Mouse (Mus musculus): ENCODE results near the gene 1700008O03Rik. TPM values are rescaled to one million over a fixed set of nuclear protein-coding genes. Genes with fewer than 3 reads are reported as not detected.

1700008O03Rik gene
- total RNA-seq, 2 experiments from 2014 or later = 3.1 to 3.4 TPM

- no peak for DNase-seq
Observed at GRCm38 (mm10) chr7:44375207-44375606, 10.4 kb downstream of the 1700008O03Rik start.

DNA sequence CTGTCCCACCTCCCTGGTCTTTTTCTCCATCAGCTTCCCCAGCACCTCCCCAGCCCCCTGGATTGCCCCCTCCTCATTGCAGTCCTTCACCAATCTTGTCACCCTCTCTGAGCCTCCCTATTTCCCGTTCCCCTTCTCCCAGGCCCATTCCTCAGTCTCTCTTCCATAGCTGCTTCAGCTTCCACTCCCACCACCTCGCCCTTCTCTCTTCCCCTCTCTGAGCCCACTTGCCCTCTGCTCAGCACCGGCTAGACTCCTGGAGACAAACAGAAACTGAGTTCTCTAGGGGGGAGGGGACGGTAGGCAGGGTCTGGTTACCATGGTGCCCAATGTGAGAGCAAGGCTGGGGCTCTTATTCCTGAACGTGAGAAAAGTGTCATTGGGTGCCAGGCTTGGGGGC lies 10.9 kb downstream of the 1700008O03Rik start:
- no peak for DNase-seq

DNA sequence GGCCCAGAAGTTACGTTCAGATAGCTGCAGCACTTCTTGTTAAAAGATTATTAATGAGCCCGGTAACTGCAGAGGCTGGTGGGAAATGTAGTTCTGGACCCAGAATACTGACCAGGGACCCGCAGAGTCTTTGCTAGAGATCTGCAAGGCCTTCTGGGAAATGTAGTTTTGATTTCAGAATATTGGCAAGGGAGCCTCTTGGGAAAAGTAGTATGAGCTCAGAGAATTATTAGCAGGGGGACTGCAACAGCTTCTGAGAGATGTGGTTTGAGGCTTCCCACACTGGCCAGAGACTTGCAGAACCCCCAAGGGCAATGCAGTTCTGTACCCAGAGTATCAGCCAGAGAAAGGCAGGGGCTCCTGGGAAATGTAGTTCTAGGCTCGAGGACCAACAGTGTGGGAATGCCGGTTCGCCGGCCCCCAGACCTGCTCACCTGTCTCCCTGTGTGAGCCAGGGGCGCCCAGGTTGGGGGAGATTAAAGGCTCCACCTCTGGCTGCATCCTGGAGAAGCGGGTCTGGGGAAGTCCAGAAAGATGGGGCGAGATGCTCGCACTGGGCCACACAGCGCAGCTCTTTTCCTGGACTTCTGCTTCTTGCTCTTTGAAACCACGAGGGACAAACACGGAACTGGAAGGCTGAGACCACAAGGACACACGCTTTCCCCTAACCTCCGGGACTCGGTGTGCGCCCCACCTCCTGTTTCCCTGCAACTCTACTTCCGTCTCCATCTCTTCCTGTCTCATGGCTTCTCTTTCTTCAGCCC lies 11.5 kb downstream of the 1700008O03Rik start:
- peak; percentile 85 to 86 for DNase-seq

DNA sequence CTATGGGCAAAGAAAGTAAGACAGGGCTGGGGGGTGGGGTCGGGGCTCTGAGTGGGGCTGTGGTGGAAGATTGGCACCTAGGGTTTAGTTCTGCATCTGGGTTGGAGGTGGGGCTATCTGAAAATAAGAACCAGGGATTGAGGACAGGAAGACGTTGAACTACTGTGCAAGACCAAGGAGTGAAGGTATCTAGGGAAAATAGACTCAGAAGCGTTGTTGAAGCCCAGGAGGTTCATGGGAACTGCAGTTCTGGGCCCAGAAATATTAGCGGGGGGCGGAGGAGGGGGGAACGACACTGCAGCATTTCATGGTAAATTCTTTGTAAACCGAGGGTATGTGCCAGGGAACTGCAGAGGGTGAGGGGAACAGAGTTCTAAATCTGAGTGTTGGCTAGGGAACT lies 12.2 kb downstream of the 1700008O03Rik start:
- no peak for DNase-seq

GRCm38 (mm10) chr7:44372678-44373077 lies 12.9 kb downstream of the 1700008O03Rik start:
- DNase-seq = no peak

DNA sequence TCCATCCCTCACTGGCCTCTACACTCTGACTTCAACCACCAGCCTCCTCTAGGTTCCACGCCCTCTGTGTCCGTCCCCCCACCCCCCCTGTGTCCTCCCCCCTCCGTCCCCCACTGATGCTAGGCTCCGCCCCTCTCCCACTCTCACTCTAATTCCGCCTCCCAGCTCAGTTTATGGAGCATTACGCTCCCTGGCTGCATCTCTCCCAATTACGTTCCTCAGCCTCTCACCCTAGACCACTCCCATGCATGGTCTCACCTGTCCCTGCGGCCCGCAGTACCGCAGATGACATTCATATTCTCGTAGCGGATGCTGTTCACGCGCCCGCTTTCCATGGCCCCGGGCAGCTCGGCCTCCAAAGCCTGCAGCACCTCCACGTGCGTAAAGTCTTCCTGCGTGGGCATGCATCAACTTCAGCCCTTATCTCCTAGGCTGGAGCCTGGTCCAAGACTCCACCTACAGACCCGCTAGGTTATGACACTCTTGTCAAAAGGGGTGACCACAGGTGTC lies 24.8 kb downstream of the 1700008O03Rik start:
- no peak for DNase-seq

DNA sequence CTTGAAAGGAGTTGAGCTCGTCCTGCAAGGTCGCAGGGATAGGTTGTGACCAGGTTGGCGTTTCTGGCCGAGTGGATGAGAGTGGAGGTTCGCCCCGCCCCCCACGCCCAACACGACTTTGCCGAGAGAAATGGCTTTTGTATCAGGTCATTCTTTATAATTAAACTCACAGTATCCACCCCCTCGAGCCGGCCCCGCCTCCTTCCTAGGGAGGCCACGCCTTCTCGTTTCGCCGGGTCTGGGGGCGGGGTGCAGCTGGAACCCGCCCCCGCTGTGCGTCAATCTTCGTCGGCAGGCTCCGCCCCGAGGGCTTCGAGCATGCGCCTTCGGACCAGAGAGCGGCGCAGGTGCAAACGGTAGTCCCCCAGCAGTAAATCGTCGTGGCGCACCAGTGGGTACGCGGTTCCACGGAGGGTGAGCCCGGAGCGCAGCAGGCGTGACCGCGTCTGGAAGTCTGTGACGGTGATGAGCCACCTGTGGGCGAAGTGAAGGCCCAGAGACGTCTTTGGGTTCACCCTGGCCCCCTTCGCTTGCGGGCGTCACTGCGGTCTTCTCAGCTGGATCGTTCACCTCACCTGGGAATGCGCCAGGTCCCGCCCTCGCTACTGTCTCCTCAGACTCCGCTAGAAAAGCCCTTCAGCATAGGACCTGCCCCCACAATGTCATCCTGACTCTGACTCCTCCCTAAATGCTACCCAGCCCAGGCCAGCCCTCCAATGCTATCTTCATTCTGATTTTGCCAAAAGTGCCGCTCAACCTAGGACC lies 25.5 kb downstream of the 1700008O03Rik start:
- peak; percentile 96 to 97 for DNase-seq

DNA sequence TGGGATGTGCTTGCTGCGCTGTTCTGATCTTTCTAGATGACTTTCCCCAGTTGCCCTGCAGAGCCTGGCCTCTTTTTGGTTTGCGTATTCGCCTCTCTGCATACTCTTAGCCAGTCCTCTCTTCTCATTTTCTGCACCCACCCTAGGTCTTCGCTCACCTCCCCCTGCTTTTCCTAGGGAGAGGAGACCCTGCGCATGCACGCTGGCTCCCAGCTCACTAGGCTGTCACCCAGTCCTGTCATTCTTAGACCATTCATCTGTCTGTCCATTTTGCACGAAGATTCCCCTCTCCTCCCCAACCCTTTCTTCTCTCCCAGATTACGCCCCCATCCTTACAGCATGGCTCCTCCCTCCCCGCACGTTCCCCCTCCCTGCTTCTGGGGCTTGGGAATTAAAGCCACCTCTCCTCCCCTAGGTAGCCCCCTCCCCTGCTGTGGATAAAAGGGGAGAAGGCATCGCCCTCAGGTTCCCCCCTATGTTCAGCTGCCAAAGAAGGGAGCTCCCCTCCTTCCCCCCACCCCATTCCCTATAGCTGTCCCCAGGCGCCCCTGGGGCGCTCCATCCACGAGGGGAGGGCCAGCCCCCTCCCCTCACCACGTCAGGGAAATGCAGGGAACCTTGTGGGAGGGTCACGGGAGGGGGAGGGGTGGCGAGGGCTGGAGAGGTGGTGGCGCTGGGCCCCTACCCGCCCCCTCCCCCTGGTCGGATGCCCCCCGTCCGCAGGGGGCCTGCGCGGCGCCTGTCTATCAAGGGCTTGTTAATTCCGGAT lies 26.6 kb downstream of the 1700008O03Rik start:
- DNase-seq = no peak

DNA sequence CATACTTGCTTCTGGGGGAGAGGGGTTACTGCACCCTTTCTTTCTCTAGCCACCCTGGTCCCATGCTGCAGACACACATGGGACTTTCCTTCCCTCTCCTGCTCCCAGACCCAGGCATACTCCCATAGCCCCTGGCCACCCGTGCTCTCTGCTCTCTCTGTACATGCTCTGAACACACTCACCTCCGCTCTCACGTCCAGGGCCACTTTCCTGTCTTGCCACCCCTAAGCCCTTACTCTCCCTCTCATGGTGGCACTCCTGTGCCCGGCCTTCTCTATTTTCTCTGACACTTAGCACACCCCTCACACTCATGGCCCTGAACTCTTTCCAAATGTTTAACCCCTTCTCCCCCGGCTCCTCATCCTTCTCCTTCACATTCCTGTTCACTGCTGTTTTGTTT lies 27.6 kb downstream of the 1700008O03Rik start:
- DNase-seq = no peak

DNA sequence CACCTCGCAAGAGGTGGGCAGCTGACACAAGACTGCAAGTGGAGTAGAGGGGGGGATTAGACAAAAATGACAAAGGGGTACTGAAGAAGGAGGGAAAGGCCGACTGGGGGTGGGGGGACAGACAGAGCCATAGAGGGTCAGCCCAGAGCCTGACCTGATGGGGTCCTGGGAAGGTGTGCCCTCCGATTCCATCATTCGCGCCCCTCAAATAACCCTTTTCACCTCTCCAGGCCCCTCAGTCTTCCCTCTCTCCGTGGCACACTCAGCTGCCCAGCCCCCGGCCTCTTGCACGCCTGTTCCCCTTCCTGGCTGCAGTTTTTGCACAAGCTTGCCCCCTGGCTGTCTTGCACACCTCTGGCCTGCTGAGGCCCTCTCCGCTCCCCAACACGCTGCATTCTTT lies 28.1 kb downstream of the 1700008O03Rik start:
- no peak for DNase-seq

- no peak for DNase-seq
Observed at GRCm38 (mm10) chr7:44356590-44357481, 28.8 kb downstream of the 1700008O03Rik start.

- no peak for DNase-seq
Observed at GRCm38 (mm10) chr7:44355411-44355810, 30.2 kb downstream of the 1700008O03Rik start.

GRCm38 (mm10) chr7:44353601-44354340 lies 31.8 kb downstream of the 1700008O03Rik start:
- DNase-seq = no peak

- no peak for DNase-seq
Observed at GRCm38 (mm10) chr7:44352750-44353600, 32.6 kb downstream of the 1700008O03Rik start.

DNA sequence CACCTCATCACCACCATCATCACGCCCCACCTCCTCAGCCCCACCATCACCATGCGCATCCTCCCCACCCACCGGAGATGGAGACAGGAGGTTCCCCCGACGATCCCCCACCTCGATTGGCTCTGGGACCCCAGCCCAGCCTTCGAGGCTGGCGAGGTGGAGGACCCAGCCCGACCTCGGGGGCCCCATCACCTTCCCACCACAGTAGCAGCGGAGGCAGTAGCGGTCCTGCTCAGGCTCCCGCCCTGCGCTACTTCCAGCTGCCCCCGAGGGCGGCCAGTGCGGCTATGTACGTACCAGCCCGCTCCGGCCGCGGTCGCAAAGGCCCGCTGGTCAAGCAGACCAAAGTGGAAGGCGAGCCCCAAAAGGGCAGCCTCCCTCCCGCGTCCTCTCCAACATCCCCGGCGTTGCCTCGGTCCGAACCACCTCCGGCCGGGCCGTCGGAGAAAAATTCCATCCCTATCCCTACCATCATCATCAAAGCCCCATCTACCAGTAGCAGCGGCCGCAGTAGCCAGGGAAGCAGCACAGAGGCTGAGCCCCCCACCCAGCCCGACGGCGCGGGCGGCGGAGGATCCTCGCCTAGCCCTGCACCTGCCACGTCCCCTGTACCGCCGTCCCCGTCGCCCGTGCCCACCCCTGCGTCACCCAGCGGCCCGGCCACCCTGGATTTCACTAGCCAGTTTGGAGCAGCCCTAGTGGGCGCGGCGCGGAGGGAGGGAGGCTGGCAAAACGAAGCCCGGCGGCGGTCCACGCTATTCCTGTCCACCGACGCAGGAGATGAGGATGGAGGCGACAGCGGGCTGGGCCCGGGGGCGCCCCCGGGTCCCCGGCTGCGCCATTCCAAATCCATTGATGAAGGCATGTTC lies 33.5 kb downstream of the 1700008O03Rik start:
- DNase-seq = no peak

DNA sequence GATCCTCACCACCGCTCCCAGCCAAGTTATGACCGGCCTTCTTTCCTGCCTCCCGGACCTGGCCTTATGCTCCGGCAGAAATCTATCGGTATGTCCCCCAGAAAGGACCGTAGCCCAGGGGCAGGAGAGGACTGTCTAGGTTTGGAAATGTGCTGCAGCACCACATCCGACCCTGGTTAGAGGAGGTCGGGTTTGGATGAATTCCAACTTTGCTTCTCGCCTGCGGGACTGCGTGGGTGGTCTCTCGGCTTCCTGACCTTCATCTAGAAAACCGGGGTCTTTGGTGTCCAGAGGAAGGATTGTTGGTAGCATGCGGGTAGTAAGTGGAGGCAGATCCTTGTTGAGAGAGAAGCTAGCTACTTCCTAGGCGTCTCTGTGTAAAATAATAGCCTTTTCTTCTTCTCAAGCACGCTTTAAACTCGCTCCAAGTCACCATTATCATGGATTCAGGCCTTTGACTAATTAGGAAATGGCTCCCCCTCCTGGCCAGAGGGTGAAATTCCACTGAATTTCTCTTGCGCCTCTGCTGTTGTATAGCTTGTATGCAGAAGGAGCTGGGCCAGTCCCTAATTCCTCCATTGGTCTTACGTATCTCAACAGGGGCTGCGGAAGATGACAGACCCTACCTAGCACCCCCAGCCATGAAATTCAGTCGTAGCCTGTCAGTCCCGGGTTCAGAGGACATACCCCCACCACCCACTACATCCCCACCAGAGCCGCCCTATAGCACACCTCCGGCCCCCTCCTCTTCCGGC lies 34.5 kb downstream of the 1700008O03Rik start:
- DNase-seq = peak in 1 of 2 experiments; percentile 79

DNA sequence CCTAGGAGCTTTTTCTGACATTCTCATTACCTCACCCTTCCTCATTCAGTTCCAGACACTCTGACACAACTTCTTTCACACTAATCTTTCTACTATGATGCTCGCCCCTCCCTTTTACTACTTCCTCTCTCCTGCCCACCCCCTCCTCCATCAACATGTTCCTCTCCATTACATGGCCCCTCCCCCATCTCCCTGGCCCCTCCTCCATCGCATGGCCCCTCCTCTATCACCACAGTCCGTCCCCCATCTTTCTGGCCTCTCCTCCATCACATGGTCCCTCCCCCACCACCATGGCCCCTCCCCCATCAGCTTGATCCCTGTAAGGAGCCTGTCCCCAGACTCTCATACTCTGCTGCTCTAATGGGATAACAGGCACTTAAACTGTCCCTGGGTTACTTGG lies 36.6 kb downstream of the 1700008O03Rik start:
- no peak for DNase-seq

DNA sequence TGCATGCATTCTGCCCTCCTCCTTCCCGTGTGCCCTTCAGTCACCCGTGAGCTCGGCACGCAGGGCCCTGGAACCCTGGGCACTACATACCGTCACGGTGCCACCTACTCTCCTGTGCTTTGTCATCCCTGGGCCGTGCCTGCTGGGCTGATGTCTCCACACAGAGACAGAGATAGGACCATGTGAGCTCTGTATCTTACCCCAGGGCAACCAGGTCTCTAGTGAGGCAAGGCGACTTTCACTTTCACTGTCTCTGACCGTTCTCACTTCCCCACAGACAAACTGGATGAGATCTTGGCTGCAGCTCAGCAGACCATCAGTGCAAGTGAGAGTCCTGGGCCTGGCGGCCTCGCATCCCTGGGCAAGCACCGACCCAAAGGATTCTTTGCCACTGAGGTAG lies 41.0 kb downstream of the 1700008O03Rik start:
- no peak for DNase-seq
